In the genomic region with DNA sequence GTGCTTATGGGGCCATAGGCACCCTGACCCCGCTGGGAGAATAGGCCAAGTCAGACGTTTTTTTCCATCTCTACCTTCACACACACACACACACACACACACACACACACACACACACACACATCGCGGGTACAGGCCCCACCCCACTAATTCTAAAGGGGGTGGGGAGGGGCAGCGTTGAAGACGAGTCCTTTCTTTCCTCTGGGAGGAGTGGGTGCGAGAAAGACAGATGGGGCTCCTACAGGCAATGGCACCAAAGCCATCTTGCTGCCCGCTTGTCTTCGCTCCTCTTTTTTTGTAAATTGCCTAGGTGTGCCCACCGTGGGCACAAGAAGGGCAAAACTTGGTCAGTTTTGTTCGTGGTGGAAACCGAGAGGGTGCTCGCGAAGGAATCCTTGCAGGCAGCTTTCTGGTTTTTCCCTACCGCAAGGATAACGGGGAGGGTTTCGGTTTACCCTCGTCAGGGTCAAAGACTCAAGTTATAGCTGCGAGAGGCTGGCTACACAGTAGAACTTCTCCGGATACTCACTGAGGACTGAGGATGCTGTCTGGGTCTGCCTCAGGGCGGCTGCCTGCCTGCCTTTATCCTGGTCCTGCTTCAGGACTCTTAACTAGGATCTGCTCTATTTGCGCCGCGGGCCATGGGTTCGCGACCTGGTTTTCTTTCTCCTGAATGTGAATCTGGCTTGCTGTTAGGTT, we compare ENCODE assay signal across 15 mouse cellular contexts. TPM values are rescaled to one million over a fixed set of nuclear protein-coding genes. Genes with fewer than 3 reads are reported as not detected.
DNase-seq lines count a peak whose midpoint lies in the region; ATAC-seq and TF ChIP-seq lines count a peak whose summit lies in the region.
"Had no signal": no experiment of that assay in that cellular context is flagged by ENCODE, and none has a peak within 500 bp of the region (broad histone marks: within the 10 kb centered on the region; RNA-seq: fewer than 3 reads in every experiment).

No protein-coding gene starts in this region.

- H3K4me1 ChIP-seq in forebrain, embryonic 12.5 days = peaks cover 10% of the 10 kb centered on the region; the same call in 1 of the 2 replicates
- H3K4me1 ChIP-seq in limb, embryonic 10.5 days = peaks cover 8% of the 10 kb centered on the region
- H3K4me1 ChIP-seq in neural tube, embryonic 14.5 days (ENCODE audit: control insufficient read depth, insufficient read depth, low read length) = peaks cover 3% of the 10 kb centered on the region; the same call in 1 of the 2 replicates
- H3K4me1 ChIP-seq in liver, embryonic 12.5 days = peaks cover 5% of the 10 kb centered on the region; the same call in 1 of the 2 replicates

- DNase-seq in layer of hippocampus, adult 2 months (ENCODE audit: low spot score in 2 of 2) = no peak
- no peak for DNase-seq in layer of hippocampus, adult 9-11 months
- DNase-seq in limb, embryonic 10.5 days (ENCODE audit: low spot score) = peak; percentile 52
- no peak for DNase-seq in gastrocnemius, adult 18-20 months (ENCODE audit: low spot score)
- DNase-seq: gastrocnemius, postnatal 14 days; kidney, adult 18-20 months had no signal

- H3K4me2 ChIP-seq in forebrain, embryonic 12.5 days = peak overlapping the region; percentile 58
- H3K4me2 ChIP-seq in neural tube, embryonic 14.5 days (ENCODE audit: low read depth, low read length) = peak overlapping the region; percentile 42
- H3K4me2 ChIP-seq in liver, embryonic 12.5 days = no peak overlapping the region
- H3K4me2 ChIP-seq: embryonic facial prominence, embryonic 13.5 days had no signal

- WGBS in forebrain, embryonic 12.5 days = 6% methylated on average over 26 of the region's 26 CpGs
- WGBS in limb, embryonic 10.5 days = 1% methylated on average over 26 of the region's 26 CpGs
- WGBS in neural tube, embryonic 14.5 days = 6% methylated on average over 24 of the region's 26 CpGs
- 3% methylated on average over 25 of the region's 26 CpGs for WGBS in liver, embryonic 12.5 days (ENCODE audit: insufficient replicate concordance)

- H3K4me3 ChIP-seq in layer of hippocampus, adult 2 months = peak overlapping the region; percentile 0; the same call in 1 of the 2 replicates
- H3K4me3 ChIP-seq in forebrain, embryonic 12.5 days (replicated peaks) = peak overlapping the region; percentile 39
- no peak overlapping the region for H3K4me3 ChIP-seq in limb, embryonic 10.5 days
- peak overlapping the region; percentile 30 for H3K4me3 ChIP-seq in neural tube, embryonic 14.5 days (ENCODE audit: low read depth, low read length)
- H3K4me3 ChIP-seq in liver, embryonic 12.5 days = no peak overlapping the region
- H3K4me3 ChIP-seq: embryonic facial prominence, embryonic 13.5 days had no signal

- H3K9ac ChIP-seq in forebrain, embryonic 12.5 days = peak overlapping the region; percentile 94
- peak overlapping the region; percentile 59 for H3K9ac ChIP-seq in neural tube, embryonic 14.5 days (replicated peaks; ENCODE audit: low read depth, low read length)
- no peak overlapping the region for H3K9ac ChIP-seq in liver, embryonic 12.5 days
- H3K9ac ChIP-seq: embryonic facial prominence, embryonic 13.5 days had no signal

- H3K36me3 ChIP-seq in forebrain, embryonic 12.5 days (replicated peaks) = peaks cover 1% of the 10 kb centered on the region; the same call in 1 of the 2 replicates
- no peaks in the 10 kb centered on the region for H3K36me3 ChIP-seq in limb, embryonic 10.5 days
- no peaks in the 10 kb centered on the region for H3K36me3 ChIP-seq in neural tube, embryonic 14.5 days (ENCODE audit: control insufficient read depth, insufficient read depth, low read length)
- H3K36me3 ChIP-seq in liver, embryonic 12.5 days = no peaks in the 10 kb centered on the region
- H3K36me3 ChIP-seq: embryonic facial prominence, embryonic 13.5 days had no signal

- TF ChIP-seq CTCF in layer of hippocampus, adult 2 months (conservative IDR thresholded peaks at IDR 0.05) = no peak

- H3K9me3 ChIP-seq in forebrain, embryonic 12.5 days = no peaks in the 10 kb centered on the region
- no peaks in the 10 kb centered on the region for H3K9me3 ChIP-seq in limb, embryonic 10.5 days (replicated peaks)
- no peaks in the 10 kb centered on the region for H3K9me3 ChIP-seq in neural tube, embryonic 14.5 days (ENCODE audit: control insufficient read depth, low read length)
- no peaks in the 10 kb centered on the region for H3K9me3 ChIP-seq in liver, embryonic 12.5 days (replicated peaks)
- H3K9me3 ChIP-seq: embryonic facial prominence, embryonic 13.5 days had no signal

- no peak overlapping the region; the same call in 1 of the 2 replicates for H3K27ac ChIP-seq in layer of hippocampus, adult 2 months
- peak overlapping the region; percentile 97 for H3K27ac ChIP-seq in forebrain, embryonic 12.5 days
- H3K27ac ChIP-seq in limb, embryonic 10.5 days = no peak overlapping the region
- peak overlapping the region; percentile 97 for H3K27ac ChIP-seq in neural tube, embryonic 14.5 days (ENCODE audit: low read depth, low read length)
- H3K27ac ChIP-seq in liver, embryonic 12.5 days = no peak overlapping the region
- H3K27ac ChIP-seq: embryonic facial prominence, embryonic 13.5 days had no signal

- peaks cover 79% of the 10 kb centered on the region for H3K27me3 ChIP-seq in forebrain, embryonic 12.5 days
- H3K27me3 ChIP-seq in limb, embryonic 10.5 days (ENCODE audit: low read depth, poor library complexity, severe bottlenecking) = peaks cover 100% of the 10 kb centered on the region
- peaks cover 25% of the 10 kb centered on the region for H3K27me3 ChIP-seq in neural tube, embryonic 14.5 days (ENCODE audit: control insufficient read depth, insufficient read depth, low read length)
- H3K27me3 ChIP-seq in liver, embryonic 12.5 days (replicated peaks) = peaks cover 94% of the 10 kb centered on the region

- ATAC-seq in forebrain, embryonic 12.5 days (ENCODE audit: low FRiP score) = no peak
- ATAC-seq in neural tube, embryonic 14.5 days (ENCODE audit: low read depth) = no peak
- no peak for ATAC-seq in liver, embryonic 12.5 days
- ATAC-seq in monocyte, adult 5-6 weeks (replicated peaks; ENCODE audit: insufficient number of reproducible peaks, low FRiP score, low TSS enrichment, poor library complexity, severe bottlenecking) = no peak

RNA-seq across cellular contexts. Expression of a gene that starts 3.8 kb away (rescaled TPM):
- 10 to 100 TPM; 12.1 to 18.4 TPM for total RNA-seq in layer of hippocampus, adult 2 months (2021)
- 13.9 and 14.4 TPM in 2 replicates for polyA plus RNA-seq in forebrain, embryonic 12.5 days (2016; fragmentation: Nextera tagmentation; extraction: Ambion mirVana)
- polyA plus RNA-seq in limb, embryonic 10.5 days (2016; fragmentation: Nextera tagmentation; extraction: Ambion mirVana) = 0.05 and 0.06 TPM in 2 replicates
- polyA plus RNA-seq in neural tube, embryonic 14.5 days (2014; fragmentation: Nextera tagmentation; extraction: Ambion mirVana) = 28.7 and 30.5 TPM in 2 replicates
- 1 to 10 TPM; 1.8 to 3.3 TPM for total RNA-seq in gastrocnemius, adult 18-20 months (2021)
- not detected in 2 replicates for polyA plus RNA-seq in liver, embryonic 12.5 days (2016; fragmentation: Nextera tagmentation; extraction: Ambion mirVana)
- total RNA-seq in monocyte, adult 5-6 weeks (2017) = not detected in 3 replicates
- total RNA-seq: liver, adult 2 months; megakaryocyte-erythroid progenitor cell, adult 5-6 weeks had no signal
- polyA plus RNA-seq: heart, embryonic 14.5 days; liver, adult 2 months; stomach, embryonic 14.5 days had no signal

RNA-seq across cellular contexts. Expression of a gene that starts 7.2 kb away (rescaled TPM):
- 1 to 10 TPM; 2.8 to 3.3 TPM for total RNA-seq in layer of hippocampus, adult 2 months (2021)
- 56.4 and 60.5 TPM in 2 replicates for polyA plus RNA-seq in forebrain, embryonic 12.5 days (2016; fragmentation: Nextera tagmentation; extraction: Ambion mirVana)
- 0.05 and 0.24 TPM in 2 replicates for polyA plus RNA-seq in limb, embryonic 10.5 days (2016; fragmentation: Nextera tagmentation; extraction: Ambion mirVana)
- polyA plus RNA-seq in neural tube, embryonic 14.5 days (2014; fragmentation: Nextera tagmentation; extraction: Ambion mirVana) = 46.7 and 50.5 TPM in 2 replicates
- total RNA-seq in gastrocnemius, adult 18-20 months (2021) = under 1 TPM in 1 of 2 experiments, not detected in 1; 0.17 TPM
- polyA plus RNA-seq in liver, embryonic 12.5 days (2016; fragmentation: Nextera tagmentation; extraction: Ambion mirVana) = not detected in 2 replicates
- total RNA-seq in monocyte, adult 5-6 weeks (2017) = not detected in 3 replicates
- total RNA-seq: liver, adult 2 months; megakaryocyte-erythroid progenitor cell, adult 5-6 weeks had no signal
- polyA plus RNA-seq: heart, embryonic 14.5 days; liver, adult 2 months; stomach, embryonic 14.5 days had no signal

Comparison
In these comparisons a context has a peak if more than half of its experiments do, and no peak if none do; other contexts are left out.
1. H3K27ac ChIP-seq: peak in forebrain, embryonic 12.5 days (single experiment) and neural tube, embryonic 14.5 days (single experiment); none in layer of hippocampus, adult 2 months (single experiment), limb, embryonic 10.5 days (single experiment) and liver, embryonic 12.5 days (single experiment).
2. H3K4me3 ChIP-seq: peak in layer of hippocampus, adult 2 months (single experiment), forebrain, embryonic 12.5 days (single experiment) and neural tube, embryonic 14.5 days (single experiment); none in limb, embryonic 10.5 days (single experiment) and liver, embryonic 12.5 days (single experiment).
3. RNA of a gene that starts 3.8 kb away (polyA plus RNA-seq): 28.7 to 30.5 TPM in neural tube, embryonic 14.5 days and 13.9 to 14.4 TPM in forebrain, embryonic 12.5 days; 0.05 to 0.06 TPM in limb, embryonic 10.5 days and not detected in liver, embryonic 12.5 days; every median in the first group is over 10 times any median in the second.
4. RNA of a gene that starts 7.2 kb away (polyA plus RNA-seq): 56.4 to 60.5 TPM in forebrain, embryonic 12.5 days and 46.7 to 50.5 TPM in neural tube, embryonic 14.5 days; 0.05 to 0.24 TPM in limb, embryonic 10.5 days and not detected in liver, embryonic 12.5 days; every median in the first group is over 10 times any median in the second.